Mouse (Mus musculus): ENCODE measurements around the gene Flot2. TPM values are rescaled to one million over a fixed set of nuclear protein-coding genes. Genes with fewer than 3 reads are reported as not detected.

Flot2 gene
- polyA plus RNA-seq, 1 experiment from 2014 or later: 85.8 TPM

DNA sequence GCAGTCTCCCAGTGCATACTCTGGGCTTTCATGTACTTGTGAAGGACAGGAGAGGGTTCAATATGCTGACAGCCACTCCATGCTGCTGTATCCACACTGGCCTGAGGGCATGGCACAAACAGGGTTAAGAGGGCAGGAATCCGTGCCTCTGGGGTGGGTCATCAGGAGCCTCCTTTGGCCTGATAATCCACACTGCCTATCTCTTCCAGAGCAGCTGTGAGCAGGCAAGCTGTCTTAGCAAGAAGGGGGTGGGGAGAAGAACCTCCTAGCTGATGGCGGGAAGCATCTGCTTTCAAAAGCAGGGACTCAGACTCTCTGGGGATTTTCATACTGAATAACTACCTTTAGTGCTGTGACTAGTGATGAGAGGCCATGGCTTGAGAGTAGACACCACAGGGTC, 28.2 kb downstream of the Flot2 start:
- Histone ChIP-seq H3K36me3 (no peaks in the 10 kb centered on the region), H3K4me2 (no peak overlapping the region), H3K27me3 (no peaks in the 10 kb centered on the region), H3K4me3 (no peak overlapping the region), H3K9ac (no peak overlapping the region), H3K27ac (no peak overlapping the region), H3K9me3 (replicated peaks) (no peaks in the 10 kb centered on the region), H3K4me1 (replicated peaks) (no peaks in the 10 kb centered on the region; the same call in 1 of the 2 replicates)
- 26% methylated on average over 2 of the region's 2 CpGs for WGBS
- ATAC-seq (replicated peaks; ENCODE audit: insufficient number of reproducible peaks, insufficient read depth, low FRiP score, low read depth): no peak

DNA sequence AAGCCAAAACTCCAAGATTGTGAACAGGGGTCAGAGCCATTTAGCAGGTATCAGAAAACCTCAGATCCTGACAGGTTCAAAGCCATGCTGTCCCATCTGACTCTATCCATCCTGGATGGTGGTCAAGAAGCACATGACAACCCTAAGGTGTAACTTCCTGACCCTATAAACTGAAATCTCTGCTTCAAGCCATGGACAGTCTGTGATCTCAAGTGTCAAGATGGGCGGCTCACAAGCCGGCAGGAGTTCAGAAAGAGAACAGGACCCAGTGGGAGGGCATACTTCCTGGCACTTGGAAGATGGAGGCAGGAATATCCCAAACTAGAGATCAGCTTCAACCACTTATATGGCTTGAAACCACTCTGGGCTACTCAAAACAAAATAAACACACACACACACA, 28.9 kb downstream of the Flot2 start:
- no peak overlapping the region for H3K9ac ChIP-seq
- no peak for ATAC-seq (replicated peaks; ENCODE audit: insufficient number of reproducible peaks, insufficient read depth, low FRiP score, low read depth)
- no peaks in the 10 kb centered on the region for H3K27me3 ChIP-seq
- H3K4me1 ChIP-seq (replicated peaks): no peaks in the 10 kb centered on the region; the same call in 1 of the 2 replicates
- H3K9me3 ChIP-seq (replicated peaks): no peaks in the 10 kb centered on the region
- H3K4me3 ChIP-seq: no peak overlapping the region
- H3K36me3 ChIP-seq: no peaks in the 10 kb centered on the region
- no peak overlapping the region for H3K4me2 ChIP-seq
- WGBS: 68% methylated on average over 2 of the region's 2 CpGs
- no peak overlapping the region for H3K27ac ChIP-seq

DNA sequence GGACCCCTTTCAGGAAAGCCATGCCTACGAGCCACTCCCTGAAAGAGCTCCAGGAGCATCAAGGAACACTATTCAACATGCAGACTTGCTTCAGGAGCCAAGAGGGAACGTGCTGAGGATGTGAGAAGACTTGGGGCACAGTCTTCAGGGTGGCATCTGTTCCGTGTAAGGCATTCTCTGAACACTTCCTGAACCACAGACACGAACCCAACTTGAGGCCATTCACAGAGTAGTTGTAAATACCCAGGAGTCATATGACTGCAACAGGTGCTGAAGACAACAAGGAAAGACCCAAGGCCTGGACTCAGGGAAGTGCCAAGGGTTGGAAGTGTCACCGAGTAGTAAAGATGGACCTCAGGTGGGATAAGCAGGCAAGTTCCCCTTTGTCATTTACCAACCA, 29.8 kb downstream of the Flot2 start:
- H3K27ac ChIP-seq: no peak overlapping the region
- no peaks in the 10 kb centered on the region for H3K27me3 ChIP-seq
- WGBS: 71% methylated on average over 5 of the region's 5 CpGs
- no peaks in the 10 kb centered on the region for H3K9me3 ChIP-seq (replicated peaks)
- H3K4me3 ChIP-seq: no peak overlapping the region
- ATAC-seq (replicated peaks; ENCODE audit: insufficient number of reproducible peaks, insufficient read depth, low FRiP score, low read depth): no peak
- H3K4me2 ChIP-seq: no peak overlapping the region
- no peaks in the 10 kb centered on the region; the same call in 1 of the 2 replicates for H3K4me1 ChIP-seq (replicated peaks)
- H3K36me3 ChIP-seq: peaks cover 4% of the 10 kb centered on the region; the same call in 1 of the 2 replicates
- H3K9ac ChIP-seq: no peak overlapping the region

DNA sequence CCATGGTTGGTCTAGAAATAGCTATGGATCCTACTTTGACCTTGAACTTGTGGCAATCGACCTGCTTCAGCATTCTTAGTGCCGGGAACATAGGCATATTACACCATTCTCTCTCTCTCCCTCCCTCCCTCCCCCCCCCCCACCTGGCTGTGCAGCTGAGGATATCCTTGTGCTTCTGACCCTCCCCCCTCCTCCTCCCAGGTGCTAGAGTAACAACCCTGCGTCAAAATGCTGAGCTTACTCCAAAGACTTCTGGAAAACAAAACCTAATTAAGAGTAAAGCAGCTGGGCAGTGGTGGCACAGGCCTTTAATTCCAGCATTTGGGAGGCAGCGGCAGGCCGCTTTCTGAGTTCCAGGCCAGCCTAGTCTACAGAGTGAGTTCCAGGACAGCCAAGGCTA, 31.4 kb downstream of the Flot2 start:
- 80% methylated on average over 5 of the region's 5 CpGs for WGBS
- H3K4me2 ChIP-seq: no peak overlapping the region
- H3K9me3 ChIP-seq (replicated peaks): no peaks in the 10 kb centered on the region
- H3K36me3 ChIP-seq: peaks cover 18% of the 10 kb centered on the region
- no peaks in the 10 kb centered on the region for H3K27me3 ChIP-seq
- no peak overlapping the region for H3K27ac ChIP-seq
- no peaks in the 10 kb centered on the region; the same call in 1 of the 2 replicates for H3K4me1 ChIP-seq (replicated peaks)
- no peak overlapping the region for H3K9ac ChIP-seq
- no peak for ATAC-seq (replicated peaks; ENCODE audit: insufficient number of reproducible peaks, insufficient read depth, low FRiP score, low read depth)
- no peak overlapping the region for H3K4me3 ChIP-seq

DNA sequence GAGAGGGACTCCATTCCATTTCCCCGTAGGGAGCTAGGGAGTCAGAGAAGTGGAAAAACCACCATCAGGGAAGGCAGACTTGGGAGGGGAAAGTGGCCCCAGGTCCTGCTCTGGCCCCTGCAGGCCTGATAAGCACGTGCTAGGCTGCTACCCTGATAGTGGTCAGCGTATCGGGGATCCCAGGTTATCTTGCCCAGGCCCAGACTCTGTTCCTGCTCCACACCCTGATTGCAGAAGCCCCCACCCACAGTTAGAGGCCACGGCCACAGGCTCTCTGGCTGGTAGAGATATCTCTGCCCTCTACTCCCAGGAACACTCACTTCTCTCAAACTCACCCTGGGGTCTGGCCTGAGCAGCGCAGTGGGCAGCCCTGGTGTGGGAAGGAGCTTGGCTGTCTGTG, 31.9 kb downstream of the Flot2 start:
- H3K4me1 ChIP-seq (replicated peaks): no peaks in the 10 kb centered on the region; the same call in 1 of the 2 replicates
- ATAC-seq (replicated peaks; ENCODE audit: insufficient number of reproducible peaks, insufficient read depth, low FRiP score, low read depth): 0 out of 2 replicates have a peak, but pooled peaks have one; percentile 18
- no peak overlapping the region for H3K4me3 ChIP-seq
- no peak overlapping the region for H3K9ac ChIP-seq
- no peaks in the 10 kb centered on the region for H3K9me3 ChIP-seq (replicated peaks)
- H3K36me3 ChIP-seq: peaks cover 23% of the 10 kb centered on the region
- no peaks in the 10 kb centered on the region for H3K27me3 ChIP-seq
- WGBS: 47% methylated on average over 6 of the region's 6 CpGs
- H3K27ac ChIP-seq: no peak overlapping the region
- no peak overlapping the region for H3K4me2 ChIP-seq

DNA sequence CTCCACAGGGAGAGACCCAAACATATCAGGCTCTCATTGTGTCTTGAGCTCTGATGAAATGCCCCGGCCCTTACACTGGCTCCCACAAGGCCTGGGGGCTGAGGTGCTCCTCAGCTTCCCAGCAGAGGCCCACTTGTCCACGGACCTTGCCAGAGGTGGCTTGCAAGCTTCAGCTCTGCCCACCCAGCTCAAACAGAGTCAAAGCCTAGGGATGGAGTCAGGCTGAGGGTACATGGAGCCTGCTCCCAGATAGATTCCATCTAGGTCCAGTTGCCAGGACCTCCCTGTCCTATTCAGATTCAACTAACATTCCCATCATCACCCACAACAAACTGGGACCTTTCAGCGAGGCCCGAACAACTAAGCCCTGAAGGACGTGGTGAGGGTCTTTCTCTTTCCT, 34.2 kb downstream of the Flot2 start:
- Histone ChIP-seq H3K4me2 (no peak overlapping the region), H3K9ac (no peak overlapping the region; the same call in 1 of the 2 replicates), H3K9me3 (replicated peaks) (no peaks in the 10 kb centered on the region), H3K27me3 (no peaks in the 10 kb centered on the region), H3K36me3 (peaks cover 39% of the 10 kb centered on the region), H3K27ac (no peak overlapping the region), H3K4me3 (no peak overlapping the region), H3K4me1 (replicated peaks) (no peaks in the 10 kb centered on the region; the same call in 1 of the 2 replicates)
- 71% methylated on average over 5 of the region's 5 CpGs for WGBS
- no peak for ATAC-seq (replicated peaks; ENCODE audit: insufficient number of reproducible peaks, insufficient read depth, low FRiP score, low read depth)

DNA sequence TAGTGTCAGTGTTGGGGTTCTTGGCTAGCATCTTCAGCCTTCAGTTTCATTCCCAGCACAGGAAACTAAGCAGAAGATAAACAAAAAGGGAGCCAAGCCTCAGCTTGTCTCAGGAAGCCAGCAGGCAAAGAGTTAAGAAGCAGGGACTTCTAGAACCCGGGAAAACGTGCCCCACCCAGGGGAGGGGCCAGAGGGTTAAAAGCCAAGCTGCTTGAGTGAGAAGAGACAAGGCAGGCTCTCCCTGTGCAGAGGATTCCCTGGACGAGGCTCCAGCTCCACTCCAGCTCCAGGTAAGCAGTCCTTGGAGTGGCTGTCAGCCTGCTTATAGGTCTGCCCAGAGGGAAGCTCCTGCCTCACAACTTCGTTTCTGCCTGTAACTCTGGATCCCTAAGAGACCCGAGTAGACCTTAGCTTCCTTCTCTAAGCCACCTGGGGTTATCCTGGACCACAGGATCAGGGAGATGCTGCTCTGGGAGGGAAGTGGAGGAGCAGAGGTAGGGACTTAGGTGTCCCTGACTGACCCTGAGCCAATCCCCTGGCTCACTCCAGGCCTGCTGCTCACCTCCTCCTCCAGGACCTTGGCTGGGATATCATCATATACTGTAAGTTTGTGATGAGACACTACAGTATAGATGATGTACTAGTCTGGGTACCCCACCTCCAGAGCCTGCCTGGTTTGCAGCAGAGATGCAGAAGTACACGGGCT, 34.8 kb downstream of the Flot2 start:
- no peak for ATAC-seq (replicated peaks; ENCODE audit: insufficient number of reproducible peaks, insufficient read depth, low FRiP score, low read depth)
- peaks cover 43% of the 10 kb centered on the region for H3K36me3 ChIP-seq
- no peaks in the 10 kb centered on the region for H3K9me3 ChIP-seq (replicated peaks)
- H3K4me2 ChIP-seq: no peak overlapping the region
- H3K4me3 ChIP-seq: no peak overlapping the region
- no peak overlapping the region for H3K27ac ChIP-seq
- H3K27me3 ChIP-seq: no peaks in the 10 kb centered on the region
- WGBS: 19% methylated on average over 6 of the region's 6 CpGs
- no peak overlapping the region for H3K9ac ChIP-seq
- no peaks in the 10 kb centered on the region; the same call in 1 of the 2 replicates for H3K4me1 ChIP-seq (replicated peaks)

DNA sequence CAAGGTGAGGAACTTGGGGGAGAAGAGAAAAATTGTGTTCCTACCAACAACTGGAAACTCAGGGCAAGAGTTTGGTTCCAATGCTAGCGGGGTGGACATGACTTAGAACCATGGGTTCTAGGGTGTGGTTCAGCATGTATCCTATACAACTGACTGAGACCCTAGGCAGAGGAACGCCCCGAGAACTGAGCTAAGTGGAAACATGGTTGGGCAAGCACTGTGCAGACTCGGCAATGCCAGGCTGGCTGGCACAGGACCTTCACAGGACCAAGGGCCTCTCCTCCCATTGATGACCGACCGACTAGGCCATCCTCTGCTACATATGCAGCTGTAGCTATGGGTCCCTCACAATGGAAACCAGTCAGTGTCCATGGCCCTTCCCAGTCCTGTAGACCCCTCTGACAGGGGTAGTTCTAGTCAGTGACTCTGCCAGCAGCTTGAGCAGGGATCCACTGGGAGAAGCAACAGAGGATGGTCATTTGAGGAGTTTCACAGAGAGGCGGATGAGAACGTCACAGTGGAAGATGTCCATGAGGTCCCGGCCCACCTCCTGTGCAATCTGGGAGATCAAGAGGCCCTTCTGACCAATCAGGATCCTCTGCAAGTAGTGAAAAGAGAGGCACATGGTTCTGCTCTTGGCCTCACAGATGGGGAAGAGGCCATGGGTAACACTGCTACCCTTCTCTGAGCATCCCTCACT, 36.0 kb downstream of the Flot2 start:
- Histone ChIP-seq H3K4me1 (replicated peaks) (no peaks in the 10 kb centered on the region; the same call in none of the 2 replicates), H3K9me3 (replicated peaks) (no peaks in the 10 kb centered on the region), H3K27me3 (no peaks in the 10 kb centered on the region), H3K36me3 (peaks cover 44% of the 10 kb centered on the region), H3K9ac (no peak overlapping the region), H3K4me3 (no peak overlapping the region), H3K27ac (no peak overlapping the region), H3K4me2 (no peak overlapping the region)
- 90% methylated on average over 9 of the region's 9 CpGs for WGBS
- ATAC-seq (replicated peaks; ENCODE audit: insufficient number of reproducible peaks, insufficient read depth, low FRiP score, low read depth): no peak

DNA sequence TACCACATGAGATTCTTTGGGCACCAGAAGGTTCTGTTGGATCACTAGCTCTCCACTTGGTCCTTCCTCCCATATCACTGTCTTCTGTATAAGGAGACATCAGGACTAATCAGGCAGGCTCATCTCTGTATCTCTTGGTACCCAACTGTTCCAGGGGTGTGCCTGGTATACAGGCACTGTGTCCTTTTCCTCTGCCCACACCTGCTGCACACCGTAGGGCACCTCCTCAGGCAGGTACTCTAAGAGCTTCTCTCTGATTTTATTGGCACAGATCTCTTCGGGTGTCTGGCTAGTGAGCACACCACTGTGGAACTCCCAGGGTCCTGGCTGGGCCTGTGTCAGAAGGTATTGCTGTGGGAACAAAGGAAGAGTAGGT, 36.5 kb downstream of the Flot2 start:
- H3K27me3 ChIP-seq: no peaks in the 10 kb centered on the region
- H3K27ac ChIP-seq: no peak overlapping the region
- ATAC-seq (replicated peaks; ENCODE audit: insufficient number of reproducible peaks, insufficient read depth, low FRiP score, low read depth): no peak
- no peaks in the 10 kb centered on the region for H3K9me3 ChIP-seq (replicated peaks)
- H3K4me1 ChIP-seq (replicated peaks): peaks cover 5% of the 10 kb centered on the region
- H3K4me3 ChIP-seq: no peak overlapping the region
- H3K4me2 ChIP-seq: no peak overlapping the region
- H3K9ac ChIP-seq: no peak overlapping the region
- 89% methylated on average over 2 of the region's 2 CpGs for WGBS
- peaks cover 44% of the 10 kb centered on the region for H3K36me3 ChIP-seq

DNA sequence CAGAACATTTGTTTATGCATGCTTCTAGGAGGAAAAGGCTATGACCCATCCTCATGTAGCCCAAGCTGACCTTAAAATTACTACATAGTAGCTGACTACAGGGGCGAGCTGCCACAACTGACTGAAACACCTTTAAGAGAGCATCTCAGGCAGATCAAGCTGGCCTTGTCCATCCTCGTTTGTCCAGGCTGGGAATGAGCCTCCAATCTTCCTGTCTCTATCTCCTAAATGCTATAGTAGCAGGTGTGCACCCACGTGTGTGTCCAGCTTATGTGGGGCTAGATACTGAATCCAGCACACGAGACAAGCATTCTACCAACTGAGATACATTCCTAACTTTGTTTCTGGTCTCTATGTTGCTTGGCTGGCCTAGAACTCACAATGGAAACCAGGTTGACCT, 36.9 kb downstream of the Flot2 start:
- Histone ChIP-seq H3K9ac (no peak overlapping the region), H3K4me1 (replicated peaks) (peaks cover 8% of the 10 kb centered on the region), H3K9me3 (replicated peaks) (no peaks in the 10 kb centered on the region), H3K4me3 (no peak overlapping the region), H3K27me3 (no peaks in the 10 kb centered on the region), H3K4me2 (no peak overlapping the region), H3K36me3 (peaks cover 44% of the 10 kb centered on the region), H3K27ac (no peak overlapping the region)
- WGBS: 91% methylated on average over 4 of the region's 4 CpGs
- no peak for ATAC-seq (replicated peaks; ENCODE audit: insufficient number of reproducible peaks, insufficient read depth, low FRiP score, low read depth)

DNA sequence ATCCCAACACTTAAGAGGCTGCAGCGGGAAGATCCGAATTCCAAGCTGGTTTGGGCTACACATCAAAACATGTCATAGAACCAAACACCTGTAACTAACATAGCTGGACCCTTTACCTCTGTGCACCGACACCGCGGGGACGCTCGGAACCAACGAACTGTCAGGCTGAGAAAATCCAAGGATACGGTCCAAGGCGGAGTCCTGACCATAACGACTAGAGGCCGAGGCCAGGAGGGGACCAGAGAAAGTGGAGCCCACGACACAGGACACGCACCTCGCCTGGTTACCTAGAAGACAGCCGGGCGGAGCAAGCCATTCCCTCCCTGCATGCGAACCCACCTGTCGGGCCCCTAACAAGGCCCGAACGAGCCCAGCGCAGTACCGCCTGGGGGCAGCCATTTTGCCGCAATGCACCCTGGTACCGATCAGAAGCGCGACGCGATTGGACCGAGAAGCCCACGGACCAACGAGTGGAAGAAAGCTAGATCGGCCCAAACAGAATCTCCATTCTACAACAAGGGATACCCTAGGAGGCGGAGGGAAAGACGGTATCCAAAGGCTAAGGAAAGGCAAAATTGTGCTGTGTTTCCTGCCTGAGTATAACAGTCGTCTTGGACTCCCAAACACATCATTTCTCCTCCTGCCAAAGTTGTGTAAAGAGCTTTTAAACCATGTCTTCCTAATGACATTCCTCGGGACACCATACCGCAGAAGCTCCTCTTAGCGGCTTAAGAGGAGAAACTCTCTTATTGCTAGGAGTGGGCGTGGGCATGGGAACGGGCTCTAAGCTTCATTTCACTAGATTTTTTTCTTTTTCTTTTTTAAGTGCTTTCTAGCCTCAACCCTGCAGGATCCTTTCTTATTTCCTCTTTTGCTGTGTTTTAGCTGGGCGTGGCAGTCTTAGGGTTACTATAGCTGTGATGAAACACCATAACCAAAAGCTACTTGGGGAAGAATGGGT, 42.5 kb downstream of the Flot2 start, which contains the start of gene Eral1:
Gene Eral1, minus strand, starts transcription at position 423 of the 961 bp plus-strand sequence.
- peak within 1 kb of the TSS; percentile 90 for H3K9ac ChIP-seq
- peak within 1 kb of the TSS; percentile 97 for H3K4me3 ChIP-seq
- peak within 1 kb of the TSS; percentile 74 for H3K27ac ChIP-seq
- H3K27me3 ChIP-seq: no peaks in the 10 kb centered on the region
- H3K4me1 ChIP-seq (replicated peaks): peaks cover 15% of the 10 kb centered on the region
- peaks cover 16% of the 10 kb centered on the region for H3K36me3 ChIP-seq
- peak within 1 kb of the TSS; percentile 89 for H3K4me2 ChIP-seq
- no peaks in the 10 kb centered on the region for H3K9me3 ChIP-seq (replicated peaks)
- peak; percentile 93 for ATAC-seq (replicated peaks; ENCODE audit: insufficient number of reproducible peaks, insufficient read depth, low FRiP score, low read depth)
- WGBS: 1% methylated on average over 42 of the region's 42 CpGs

Measured in heart, embryonic 15.5 days (tissue).